ENCODE assay signal across 8 mouse cellular contexts in the genomic region with DNA sequence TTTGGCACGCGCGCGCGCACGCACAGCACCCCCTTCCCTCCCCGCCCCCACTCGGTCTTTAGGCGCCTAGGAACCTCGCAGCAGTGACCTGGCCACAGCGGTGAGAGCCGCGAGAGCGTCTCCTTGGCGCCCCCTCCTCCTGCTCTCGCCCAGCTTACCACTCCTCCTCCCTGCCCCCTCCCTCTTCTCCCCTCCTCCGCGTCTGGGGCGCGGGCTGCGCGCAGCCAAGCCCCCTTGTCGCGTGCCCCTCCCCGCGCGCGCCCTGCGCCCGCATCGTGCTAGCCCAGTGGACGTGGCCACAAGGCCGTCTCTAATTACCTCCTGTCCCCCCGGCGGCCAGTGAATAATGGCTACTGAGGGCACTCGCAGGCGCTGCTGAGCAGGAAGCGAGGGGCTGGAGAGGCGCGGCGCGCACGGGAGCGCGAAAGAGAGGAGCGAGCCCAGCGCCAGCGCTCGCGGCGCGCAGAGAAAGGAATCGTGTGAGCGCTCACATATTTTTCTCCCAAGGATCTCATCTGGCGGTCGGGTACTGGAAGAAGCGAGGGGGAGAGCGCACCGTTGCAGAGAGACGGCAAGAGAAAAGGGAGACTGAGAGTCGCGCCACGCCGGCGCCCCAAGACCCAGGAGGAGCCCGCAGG. TPM values are rescaled to one million over a fixed set of nuclear protein-coding genes. Genes with fewer than 3 reads are reported as not detected.
DNase-seq lines count a peak whose midpoint lies in the region; TF ChIP-seq lines count a peak whose summit lies in the region.

No protein-coding gene starts in this region.

- H3K36me3 ChIP-seq in E14TG2a.4 (ENCODE audit: insufficient read depth, low read length): peaks cover 17% of the 10 kb centered on the region
- peaks cover 32% of the 10 kb centered on the region for H3K36me3 ChIP-seq in forebrain, embryonic 10.5 days (replicated peaks)

- peak overlapping the region; percentile 94 for H3K4me3 ChIP-seq in E14TG2a.4 (replicated peaks; ENCODE audit: low read length)
- peak overlapping the region; percentile 70 for H3K4me3 ChIP-seq in forebrain, embryonic 10.5 days

- H3K4me1 ChIP-seq in E14TG2a.4 (replicated peaks; ENCODE audit: low read depth, low read length): peaks cover 43% of the 10 kb centered on the region
- H3K4me1 ChIP-seq in forebrain, embryonic 10.5 days: peaks cover 67% of the 10 kb centered on the region

- peaks cover 59% of the 10 kb centered on the region for H3K27me3 ChIP-seq in E14TG2a.4 (ENCODE audit: insufficient read depth, low read length)
- no peaks in the 10 kb centered on the region for H3K27me3 ChIP-seq in forebrain, embryonic 10.5 days (ENCODE audit: poor library complexity, severe bottlenecking)

- no peak for TF ChIP-seq CTCF in E14TG2a.4 (conservative IDR thresholded peaks at IDR 0.05; ENCODE audit: low read length)

- WGBS in forebrain, embryonic 10.5 days: under 1% methylated on average over 66 of the region's 66 CpGs

- H3K27ac ChIP-seq in forebrain, embryonic 10.5 days: peak overlapping the region; percentile 97

- no peaks in the 10 kb centered on the region for H3K9me3 ChIP-seq in E14TG2a.4 (ENCODE audit: low read length)
- no peaks in the 10 kb centered on the region for H3K9me3 ChIP-seq in forebrain, embryonic 10.5 days

- DNase-seq in brain, adult 2 months (ENCODE audit: low read depth, low spot score): peak; percentile 77
- DNase-seq in forebrain, embryonic 10.5 days (ENCODE audit: extremely low spot score, low spot score): peak; percentile 89
- peak; percentile 57 to 66 for DNase-seq in heart, postnatal 14 days
- peak; percentile 63 to 66 for DNase-seq in layer of hippocampus, postnatal 36 days
- DNase-seq in lung, postnatal 10 days: peak; percentile 74
- peak; percentile 66 for DNase-seq in ovary, postnatal 36 days (ENCODE audit: low spot score)
- peak; percentile 82 for DNase-seq in yolk sac, embryonic 10.5 days (ENCODE audit: low spot score)

- intact Hi-C loops in heart, postnatal 14 days (cut with DNase I): loop anchor here (5.0 kb wide), 1 partner anchor 32 kb away; no protein-coding TSS in a partner anchor

RNA-seq across cellular contexts. Expression of a gene that starts 35.0 kb away (rescaled TPM):
- polyA plus RNA-seq in forebrain, embryonic 10.5 days (2016; fragmentation: Nextera tagmentation; extraction: Ambion mirVana): 24.7 and 25.3 TPM in 2 replicates
- total RNA-seq in heart, postnatal 14 days (2021): 10 to 100 TPM; 32.6 to 33.1 TPM
- 10 to 100 TPM; 67.9 to 76.3 TPM for total RNA-seq in layer of hippocampus, postnatal 36 days (2021)

Comparison
In these comparisons a context has a peak if more than half of its experiments do, and no peak if none do; other contexts are left out.
1. Peak in every context shown above with its lines: DNase-seq, H3K4me3 ChIP-seq and H3K27ac ChIP-seq.